Mouse (Mus musculus) spleen, adult 2 months (tissue): ENCODE measurements at regions not wholly inside any gene's neighbourhood (a gene's known extent, or its start where the extent isn't known, plus 50 kb on each side); places are given as distances from the start of the nearest gene placed in this dataset.

Experiments
- CTCF ChIP-seq: fragments of 200-500 bp; IDR thresholded peaks from 2 replicates; pipeline ENCODE4 v1.5.1; 2011; ENCODE audit warnings: mild to moderate bottlenecking, inconsistent platforms; ENCODE audit not compliant: insufficient read depth, insufficient read length, insufficient replicate concordance; ENCODE audit errors: extremely low read depth
- POLR2A ChIP-seq: fragments of 200-500 bp; IDR thresholded peaks from 2 replicates; pipeline ENCODE4 v1.6.1; 2011; ENCODE audit warnings: low read depth, low read length, inconsistent platforms

DNA sequence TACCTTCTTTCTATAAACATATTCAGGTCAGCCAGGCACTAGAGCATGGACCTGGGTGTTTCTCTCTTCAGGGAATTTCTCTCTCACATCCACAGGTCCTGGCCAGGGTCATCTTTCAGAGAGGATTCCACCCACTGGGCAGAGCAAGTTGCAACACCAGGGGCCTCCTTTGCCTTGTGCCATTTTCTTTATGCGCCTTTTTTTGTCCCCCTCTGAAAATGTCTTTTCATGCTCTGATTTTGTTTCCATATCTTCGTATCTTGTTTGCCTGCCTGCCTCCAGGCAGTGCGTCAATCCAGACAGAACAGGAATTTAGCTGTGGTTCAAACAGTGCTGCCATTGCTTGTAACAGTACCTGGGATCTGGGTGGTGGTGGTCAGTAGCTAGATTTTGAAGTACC lies 125.7 kb upstream of the Pfn2 start:
- TF ChIP-seq POLR2A, result no peak
- no peak for TF ChIP-seq CTCF
